Mouse (Mus musculus) lung, postnatal 0 days (tissue): Measurements from ENCODE around the gene Tma7. TPM values are rescaled to one million over a fixed set of nuclear protein-coding genes. Genes with fewer than 3 reads are reported as not detected.

Experiments
- ATAC-seq: fragments of 200-750 bp; cut with Nextera tagmentation; 2 replicates; pipeline ENCODE4 v1.8.0; 2017; ENCODE audit warnings: moderate library complexity
- DNase-seq: peaks from one replicate; pipeline ENCODE4 v3.0.0-alpha.2; 2016; ENCODE audit warnings: low spot score
- H3K27ac ChIP-seq: fragments of 300-500 bp; sonication (generic); 2 replicates; pipeline ENCODE4 v1.5.1; 2014; ENCODE audit warnings: antibody characterized with exemption, mild to moderate bottlenecking, low read length, mixed read lengths
- H3K27me3 ChIP-seq: fragments of 300-500 bp; sonication (generic); replicated peaks from 2 replicates; pipeline ENCODE4 v1.6.1; 2014; ENCODE audit warnings: low read length, mixed read lengths; ENCODE audit not compliant: insufficient read depth
- H3K36me3 ChIP-seq: fragments of 300-500 bp; sonication (generic); 2 replicates; pipeline ENCODE4 v1.6.1; 2014; ENCODE audit warnings: low read length, mixed read lengths; ENCODE audit not compliant: insufficient read depth
- H3K4me1 ChIP-seq: fragments of 300-500 bp; sonication (generic); 2 replicates; pipeline ENCODE4 v1.6.1; 2014; ENCODE audit warnings: antibody characterized with exemption, low read depth, low read length, mixed read lengths; ENCODE audit not compliant: insufficient read depth
- H3K4me2 ChIP-seq: fragments of 300-500 bp; sonication (generic); replicated peaks from 2 replicates; pipeline ENCODE4 v1.6.1; 2014; ENCODE audit warnings: low read depth, mild to moderate bottlenecking, low read length, moderate library complexity, mixed read lengths
- H3K4me3 ChIP-seq: fragments of 300-500 bp; sonication (generic); 2 replicates; pipeline ENCODE4 v1.5.1; 2014; ENCODE audit warnings: low read depth, low read length
- H3K9ac ChIP-seq: fragments of 300-500 bp; sonication (generic); replicated peaks from 2 replicates; pipeline ENCODE4 v1.6.1; 2014; ENCODE audit warnings: low read depth, mild to moderate bottlenecking
- H3K9me3 ChIP-seq: fragments of 300-500 bp; sonication (generic); 2 replicates; pipeline ENCODE4 v1.6.1; 2016; ENCODE audit warnings: low read length, mixed read lengths
- CTCF ChIP-seq: IDR thresholded peaks from 2 replicates; pipeline ENCODE4 v1.5.1; 2016; ENCODE audit warnings: antibody characterized with exemption, mild to moderate bottlenecking
- EP300 ChIP-seq: IDR thresholded peaks from 2 replicates; pipeline ENCODE4 v1.6.1; 2016; ENCODE audit warnings: antibody characterized with exemption, mild to moderate bottlenecking, control low read depth
- WGBS: fragments of 180-500 bp; shearing (Covaris S2); extraction: QIAGEN DNeasy Blood & Tissue Kit; methylation state at CpG from one replicate; pipeline ENCODE4 v1.1.7; 2014; 5-methylcytosine and 5-hydroxymethylcytosine counted together
- polyA plus RNA-seq: library from polyadenylated mRNA; unstranded; fragments of >200 nt; fragmentation: Nextera tagmentation; extraction: Ambion mirVana; gene quantifications from 2 replicates; pipeline ENCODE4 v1.2.1, GENCODE M21; 2015

Tma7 gene
- polyA plus RNA-seq, 1 experiment from 2014 or later: 375 TPM

DNA sequence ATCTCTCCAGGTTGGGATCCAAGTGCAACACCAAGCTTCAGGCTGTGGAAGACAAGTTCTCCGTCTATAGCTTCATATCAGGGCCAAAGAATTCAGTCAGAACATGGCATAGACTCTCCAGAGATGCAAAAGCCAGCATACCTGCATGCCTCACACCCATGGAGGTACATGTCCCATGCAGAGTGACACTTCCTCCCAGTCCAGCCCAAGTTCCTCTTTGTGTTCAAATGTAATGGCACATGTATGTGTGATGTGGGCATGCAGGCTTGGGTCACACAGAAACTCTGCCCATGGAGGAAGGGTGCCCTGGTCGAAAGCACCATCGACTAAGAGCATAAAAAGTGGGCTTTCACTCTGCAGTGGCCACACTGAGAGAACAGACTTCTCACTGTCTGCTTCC is 41.8 kb upstream of the Tma7 start:
- 88% methylated on average over 3 of the region's 3 CpGs for whole genome bisulfite sequencing
- H3K9ac ChIP-seq: no peak overlapping the region
- no peaks in the 10 kb centered on the region for H3K36me3 ChIP-seq
- H3K4me1 ChIP-seq: no peaks in the 10 kb centered on the region
- H3K27ac ChIP-seq: no peak overlapping the region
- DNase-seq (no peak), ATAC-seq (no peak)
- H3K4me3 ChIP-seq: no peak overlapping the region
- H3K9me3 ChIP-seq: no peaks in the 10 kb centered on the region
- H3K4me2 ChIP-seq: no peak overlapping the region
- TF ChIP-seq EP300 (no peak), CTCF (no peak)
- H3K27me3 ChIP-seq: no peaks in the 10 kb centered on the region

DNA sequence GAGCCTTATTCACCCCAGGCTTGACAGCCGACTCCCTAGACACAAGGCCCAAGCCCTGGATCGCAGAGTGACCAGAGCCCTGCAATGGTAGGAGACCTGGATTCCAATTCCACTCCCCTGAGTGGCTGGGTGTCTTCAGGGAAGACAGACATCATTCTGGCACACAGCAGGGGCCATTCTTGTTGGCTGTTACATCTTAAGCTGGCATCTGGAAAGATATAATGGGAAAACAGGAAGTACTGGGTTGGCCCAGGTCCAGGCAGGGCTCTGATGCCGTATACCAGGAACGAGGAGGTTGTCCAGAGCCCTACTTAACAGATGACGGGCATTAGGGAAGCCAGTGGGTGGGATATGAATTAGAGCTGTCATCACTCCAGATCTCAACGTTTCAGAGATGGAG is 40.9 kb upstream of the Tma7 start:
- H3K4me2 ChIP-seq: no peak overlapping the region
- TF ChIP-seq EP300 (no peak), CTCF (no peak)
- no peaks in the 10 kb centered on the region for H3K27me3 ChIP-seq
- 30% methylated on average over 6 of the region's 6 CpGs for WGBS
- no peak overlapping the region for H3K27ac ChIP-seq
- H3K4me3 ChIP-seq: no peak overlapping the region
- H3K9ac ChIP-seq: no peak overlapping the region
- H3K36me3 ChIP-seq: 0 out of 2 replicates have a peak, but pooled peaks cover 2% of the 10 kb centered on the region
- peak; percentile 25 for DNase-seq
- ATAC-seq: peak; percentile 22; the same call in 1 of the 2 replicates
- H3K4me1 ChIP-seq: no peaks in the 10 kb centered on the region
- H3K9me3 ChIP-seq: no peaks in the 10 kb centered on the region

DNA sequence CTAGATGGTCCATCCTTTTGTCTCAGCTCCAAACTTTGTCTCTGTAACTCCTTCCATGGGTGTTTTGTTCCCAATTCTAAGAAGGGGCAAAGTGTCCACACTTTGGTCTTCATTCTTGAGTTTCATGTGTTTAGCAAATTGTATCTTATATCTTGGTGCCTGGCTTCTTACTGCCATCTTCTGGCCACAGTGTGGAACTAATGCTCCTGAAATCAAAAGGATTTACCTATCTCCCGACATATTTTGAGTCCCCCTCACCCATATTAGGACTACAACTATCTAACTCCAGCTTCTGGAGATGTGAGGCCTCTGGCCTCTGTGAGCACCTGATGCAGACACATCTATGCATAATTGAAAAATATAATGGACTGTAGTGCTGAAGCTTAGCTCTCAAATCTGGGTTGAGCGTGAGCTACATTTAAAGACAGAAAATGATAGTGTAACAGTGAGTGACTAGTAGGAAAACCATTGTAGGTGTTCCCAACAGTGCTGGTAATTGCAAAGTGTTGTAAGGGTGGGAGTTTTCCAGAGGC is 40.2 kb upstream of the Tma7 start:
- H3K4me3 ChIP-seq: no peak overlapping the region

DNA sequence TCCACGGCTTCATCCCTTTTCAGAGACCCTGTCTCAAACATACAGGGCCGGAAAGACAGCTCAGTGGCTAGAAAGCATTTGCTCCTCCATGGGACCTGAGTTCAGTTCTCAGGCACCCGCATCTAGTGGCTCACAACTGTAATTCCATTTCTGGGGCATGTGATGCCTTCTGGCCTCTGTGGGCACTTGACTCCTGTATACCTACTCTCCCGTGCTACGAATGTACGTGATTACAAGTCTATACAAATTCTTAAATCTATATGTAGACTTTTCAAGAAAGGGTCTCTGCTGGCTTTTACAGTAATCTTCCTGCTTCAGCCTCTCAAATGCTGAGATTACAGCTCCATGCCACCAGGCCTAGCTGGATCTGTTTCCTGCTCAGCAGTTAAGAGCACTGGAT is 38.6 kb upstream of the Tma7 start:
- 0 out of 2 replicates have a peak, but pooled peaks cover 4% of the 10 kb centered on the region for H3K36me3 ChIP-seq
- ATAC-seq: no peak
- no peak overlapping the region for H3K4me2 ChIP-seq
- 81% methylated on average over 6 of the region's 6 CpGs for WGBS
- H3K9ac ChIP-seq: no peak overlapping the region
- H3K27ac ChIP-seq: no peak overlapping the region
- TF ChIP-seq EP300 (no peak), CTCF (no peak)
- H3K27me3 ChIP-seq: no peaks in the 10 kb centered on the region
- H3K4me3 ChIP-seq: no peak overlapping the region
- H3K4me1 ChIP-seq: no peaks in the 10 kb centered on the region
- DNase-seq: no peak
- H3K9me3 ChIP-seq: no peaks in the 10 kb centered on the region

More for the DNA sequence above, 40.2 kb upstream of the Tma7 start:
- H3K9me3 ChIP-seq: no peaks in the 10 kb centered on the region
- no peaks in the 10 kb centered on the region for H3K4me1 ChIP-seq
- DNase-seq (peak; percentile 54), ATAC-seq (no peak)
- 0 out of 2 replicates have a peak, but pooled peaks cover 4% of the 10 kb centered on the region for H3K36me3 ChIP-seq
- H3K4me2 ChIP-seq: no peak overlapping the region
- no peak overlapping the region for H3K9ac ChIP-seq
- WGBS: 35% methylated on average over 2 of the region's 2 CpGs
- peak; percentile 78 for TF ChIP-seq CTCF
- TF ChIP-seq EP300: no peak
- no peak overlapping the region for H3K27ac ChIP-seq
- H3K27me3 ChIP-seq: no peaks in the 10 kb centered on the region

DNA sequence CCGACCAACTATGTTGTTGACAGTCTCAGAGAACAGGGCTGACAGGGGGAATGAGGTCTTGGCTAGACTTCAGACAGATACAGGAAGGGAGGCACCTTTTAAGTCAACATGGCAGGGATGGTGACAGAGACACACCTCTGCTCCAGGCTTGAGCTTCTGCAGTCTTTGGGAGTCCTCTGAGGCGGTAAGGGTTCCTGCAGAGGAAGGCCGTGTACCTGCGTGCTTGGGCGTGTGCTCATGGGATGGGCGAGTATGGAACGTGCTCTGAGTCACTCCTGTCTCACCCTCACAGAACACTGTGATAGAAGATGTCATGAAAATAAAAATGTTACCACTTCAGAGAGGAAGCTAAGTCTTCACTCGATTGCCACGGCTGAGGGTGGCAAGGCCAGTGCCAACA is 37.2 kb upstream of the Tma7 start:
- Histone ChIP-seq H3K4me2 (no peak overlapping the region), H3K27me3 (no peaks in the 10 kb centered on the region), H3K9ac (no peak overlapping the region), H3K36me3 (0 out of 2 replicates have a peak, but pooled peaks cover 4% of the 10 kb centered on the region), H3K4me1 (no peaks in the 10 kb centered on the region), H3K9me3 (no peaks in the 10 kb centered on the region), H3K4me3 (no peak overlapping the region), H3K27ac (no peak overlapping the region)
- ATAC-seq (peak; percentile 16; the same call in 1 of the 2 replicates), DNase-seq (no peak)
- WGBS: 77% methylated on average over 9 of the region's 9 CpGs
- TF ChIP-seq CTCF (no peak), EP300 (no peak)

DNA sequence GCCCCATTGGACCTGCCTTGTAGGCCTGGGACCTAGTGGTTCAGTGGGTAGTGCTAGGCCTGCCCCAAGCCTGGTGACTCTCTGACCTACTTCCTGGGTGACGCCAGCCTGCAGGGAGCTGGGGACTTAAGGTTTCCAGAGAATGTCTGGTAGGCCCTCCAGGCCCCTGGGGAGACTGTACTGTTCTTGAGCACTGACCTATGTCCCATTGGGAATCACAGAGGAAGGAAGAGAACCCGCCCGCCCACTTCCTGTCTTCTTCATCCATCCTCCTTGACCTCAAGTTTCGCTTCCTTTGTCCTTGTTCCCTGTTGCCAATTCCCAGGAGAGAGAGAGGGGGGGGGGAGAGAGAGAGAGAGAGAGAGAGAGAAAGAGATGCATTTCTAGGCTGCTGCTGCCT is 35.7 kb upstream of the Tma7 start:
- peak overlapping the region; percentile 27 for H3K27ac ChIP-seq
- no peak overlapping the region for H3K9ac ChIP-seq
- no peak overlapping the region for H3K4me3 ChIP-seq
- peak; percentile 58 for ATAC-seq
- H3K36me3 ChIP-seq: peaks cover 9% of the 10 kb centered on the region; the same call in 1 of the 2 replicates
- no peaks in the 10 kb centered on the region for H3K27me3 ChIP-seq
- H3K4me2 ChIP-seq: no peak overlapping the region
- TF ChIP-seq CTCF (no peak), EP300 (no peak)
- 68% methylated on average over 4 of the region's 4 CpGs for WGBS
- peak; percentile 59 for DNase-seq
- H3K4me1 ChIP-seq: no peaks in the 10 kb centered on the region
- no peaks in the 10 kb centered on the region for H3K9me3 ChIP-seq

DNA sequence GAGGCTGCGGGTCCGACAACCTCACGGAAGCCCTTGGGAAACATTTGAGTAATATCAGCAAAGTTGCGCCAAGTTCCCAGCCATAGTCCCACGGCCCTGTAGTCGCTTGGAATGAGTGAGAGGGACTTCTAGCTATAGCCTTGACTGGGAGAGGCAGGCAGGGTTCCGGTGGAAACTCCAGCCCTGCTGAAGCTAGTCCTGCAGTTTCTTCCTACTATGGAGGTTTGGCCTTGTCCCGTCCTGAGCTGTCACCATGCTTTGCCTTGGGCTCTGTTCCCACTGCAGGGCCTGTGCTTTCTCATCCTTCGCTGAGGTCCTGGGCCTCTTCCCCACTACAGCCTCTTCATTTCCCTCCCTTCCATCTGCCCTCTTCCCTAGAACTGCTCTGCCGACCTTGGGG is 33.8 kb upstream of the Tma7 start:
- 83% methylated on average over 10 of the region's 10 CpGs for WGBS
- peaks cover 9% of the 10 kb centered on the region for H3K36me3 ChIP-seq
- no peak for DNase-seq
- no peak overlapping the region for H3K4me3 ChIP-seq
- H3K9me3 ChIP-seq: no peaks in the 10 kb centered on the region
- no peak overlapping the region for H3K9ac ChIP-seq
- no peak for ATAC-seq
- no peak for TF ChIP-seq CTCF
- no peak for TF ChIP-seq EP300
- no peak overlapping the region for H3K27ac ChIP-seq
- no peak overlapping the region for H3K4me2 ChIP-seq
- H3K27me3 ChIP-seq: no peaks in the 10 kb centered on the region
- no peaks in the 10 kb centered on the region for H3K4me1 ChIP-seq
